Mouse (Mus musculus) R1 (cell line): ENCODE results near the gene Shroom3.
A peak's percentile ranks its signal among the peaks of the same experiment; 100 is the strongest.

Experiments
- DNase-seq: peaks from one replicate; pipeline ENCODE4 v3.0.0-alpha.2; 2018; ENCODE audit warnings: low read depth, low spot score

Gene Shroom3

DNA sequence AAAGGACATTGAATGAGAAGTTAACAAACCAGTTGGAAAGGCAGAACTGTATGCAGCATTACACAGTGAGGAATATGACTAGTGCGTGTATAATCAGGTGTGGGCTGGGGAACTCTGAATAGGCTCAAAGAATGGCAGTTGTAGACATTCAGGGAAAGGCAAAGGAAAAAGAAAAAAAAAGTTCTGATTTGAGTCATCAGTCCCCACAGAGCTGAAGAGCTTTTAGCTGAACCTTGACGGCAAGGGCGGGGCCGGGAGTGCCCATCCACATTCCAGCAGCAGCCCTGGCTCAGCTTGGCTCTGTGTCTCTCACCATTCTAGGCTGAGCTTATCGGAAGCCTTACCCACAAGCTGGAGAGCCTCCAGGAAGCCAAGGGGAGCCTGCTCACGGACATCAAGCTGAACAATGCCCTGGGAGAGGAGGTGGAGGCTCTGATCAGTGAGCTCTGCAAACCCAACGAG lies 278.6 kb downstream of the Shroom3 start:
- peak; percentile 81 for DNase-seq

GRCm38 (mm10) chr5:92964691-92965090 lies 281.5 kb downstream of the Shroom3 start:
- no peak for DNase-seq

DNA sequence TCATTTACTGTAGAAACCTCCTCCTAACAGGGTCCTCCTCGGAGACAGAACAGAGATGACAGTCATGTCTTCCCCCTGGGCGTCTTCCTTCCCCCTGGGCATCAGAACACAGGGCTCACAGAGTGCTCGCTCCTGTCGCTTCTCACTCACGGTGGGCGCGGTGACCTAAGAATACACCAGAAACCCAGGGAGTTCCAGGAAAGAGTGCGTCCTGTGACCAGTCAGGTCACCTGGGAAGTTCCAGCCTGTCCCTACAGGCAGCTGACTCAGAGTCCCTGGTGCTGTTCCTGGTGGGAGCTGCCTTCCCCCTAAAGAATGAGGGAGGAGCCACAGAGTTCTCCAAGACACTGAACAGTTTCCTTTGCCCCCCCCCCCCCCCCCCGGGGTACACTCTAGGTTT lies 283.9 kb downstream of the Shroom3 start:
- DNase-seq, result no peak

DNA sequence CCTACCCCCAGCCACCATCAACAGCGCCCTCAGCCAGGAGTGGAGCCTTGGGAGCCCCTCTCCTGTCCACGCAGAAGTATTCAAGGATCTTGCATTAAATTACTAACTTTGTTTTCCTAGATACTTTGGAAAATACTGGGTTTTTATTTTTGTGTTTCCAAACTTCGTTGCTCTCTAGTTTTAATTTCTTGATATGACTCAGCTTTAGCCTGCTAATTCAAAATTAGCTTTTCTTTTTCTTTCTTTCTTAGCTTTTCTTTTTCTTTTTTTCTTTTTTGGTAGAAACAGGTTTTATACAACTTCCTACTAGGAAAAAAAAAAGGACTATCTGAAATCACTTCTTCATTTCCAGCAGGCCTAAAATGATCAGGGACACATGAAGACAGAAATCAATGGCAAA lies 284.7 kb downstream of the Shroom3 start:
- DNase-seq, result no peak

- no peak for DNase-seq
These were observed 286.2 kb downstream of the Shroom3 start for GRCm38 (mm10) chr5:92969443-92969842.

DNA sequence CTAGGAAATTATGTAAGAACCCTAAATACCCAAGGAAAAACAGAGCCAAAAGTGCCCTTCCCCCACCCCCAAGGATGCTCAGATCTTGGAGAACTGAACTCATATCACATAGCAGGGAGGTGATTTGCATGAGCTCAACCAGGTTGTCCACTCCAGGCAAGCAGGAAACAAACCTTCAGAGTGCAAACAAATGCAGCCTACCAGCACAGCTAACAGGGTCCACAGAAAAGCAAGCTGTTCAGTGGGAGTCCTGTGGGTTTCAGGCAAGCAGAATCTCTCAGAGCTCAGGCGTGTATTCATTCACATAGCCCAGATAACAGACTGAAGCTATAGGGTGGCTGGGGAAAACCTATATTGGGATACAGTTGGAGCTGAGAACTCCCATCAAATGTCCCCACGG lies 286.7 kb downstream of the Shroom3 start:
- DNase-seq, result no peak

DNA sequence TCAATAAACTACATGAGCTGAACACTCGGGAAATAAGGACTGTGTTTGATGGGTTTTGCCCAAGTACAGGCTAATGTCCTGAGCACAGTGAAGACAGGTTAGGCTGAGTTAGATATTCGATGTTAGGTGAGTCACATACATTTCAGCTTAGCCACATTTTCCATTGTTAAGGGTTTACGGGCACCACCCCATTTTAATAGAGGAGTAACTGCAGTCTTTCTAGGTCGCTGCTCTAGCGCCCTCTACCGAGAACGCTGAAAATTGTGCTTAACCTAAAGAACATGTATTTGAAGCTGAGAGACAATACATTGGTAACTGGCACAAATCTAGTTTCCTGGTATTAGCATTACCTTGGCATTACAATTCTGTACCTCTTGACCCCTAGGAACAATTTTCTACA lies 287.2 kb downstream of the Shroom3 start:
- peak; percentile 84 for DNase-seq

DNA sequence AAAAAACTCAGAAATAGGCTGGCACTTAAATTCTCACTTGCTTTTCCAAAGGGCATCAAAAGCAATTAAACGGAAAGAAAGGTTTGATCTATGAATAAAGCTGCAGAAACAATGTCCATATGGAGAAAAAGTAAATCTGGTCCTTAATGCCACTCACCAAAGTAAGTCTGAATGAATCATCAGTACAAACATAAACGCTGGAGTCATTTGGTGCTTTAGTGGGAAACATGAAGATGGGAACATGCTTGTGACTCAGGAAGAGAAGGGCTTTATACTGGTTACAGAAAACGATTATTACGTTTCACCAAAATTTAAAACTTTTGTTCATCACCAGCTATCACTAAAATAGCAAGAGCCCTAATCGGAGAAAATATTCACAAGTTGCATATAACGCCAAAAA lies 297.2 kb downstream of the Shroom3 start:
- DNase-seq, result no peak

- no peak for DNase-seq
These were observed 297.6 kb downstream of the Shroom3 start for GRCm38 (mm10) chr5:92980862-92981261.

DNA sequence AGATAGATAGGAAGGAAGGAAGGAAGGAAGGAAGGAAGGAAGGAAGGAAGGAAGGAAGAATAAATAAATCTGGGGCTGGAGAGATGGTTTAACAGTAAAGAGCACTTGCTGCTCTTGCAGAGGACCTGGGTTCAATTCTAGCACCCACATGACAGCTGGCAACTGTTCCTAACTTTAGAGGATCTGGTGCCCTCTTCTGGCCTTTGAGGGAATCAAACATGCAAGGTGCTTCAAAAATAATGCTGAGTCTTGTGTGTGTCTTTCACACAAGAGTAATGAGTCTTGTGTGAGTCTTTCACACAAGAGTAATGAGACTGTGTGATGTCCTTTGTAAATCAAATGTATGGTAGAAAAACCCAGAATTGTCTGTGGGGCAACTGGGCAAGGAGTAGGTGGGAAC lies 299.4 kb downstream of the Shroom3 start:
- peak; percentile 79 for DNase-seq

DNA sequence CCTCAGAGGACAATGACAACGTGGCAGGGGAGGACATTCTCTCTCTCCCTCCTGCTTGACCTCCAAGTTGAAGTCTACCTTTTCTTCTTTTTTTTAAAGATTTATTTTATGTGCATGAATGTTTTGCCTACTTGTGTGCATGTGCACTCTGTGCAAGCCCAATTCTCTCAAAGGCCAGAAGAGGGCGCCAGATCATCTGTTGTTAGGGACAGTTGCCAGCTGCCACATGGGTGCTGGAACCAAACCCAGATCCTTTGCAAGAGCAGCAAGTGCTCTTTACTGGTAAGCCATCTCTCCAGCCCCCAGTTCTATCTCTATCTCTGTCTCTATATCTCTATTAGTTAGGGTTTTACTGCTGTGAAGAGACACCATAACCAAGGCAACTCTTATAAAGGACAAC lies 300.7 kb downstream of the Shroom3 start:
- DNase-seq, result peak; percentile 87

- no peak for DNase-seq
These were observed 301.5 kb downstream of the Shroom3 start for GRCm38 (mm10) chr5:92984692-92985091.

DNA sequence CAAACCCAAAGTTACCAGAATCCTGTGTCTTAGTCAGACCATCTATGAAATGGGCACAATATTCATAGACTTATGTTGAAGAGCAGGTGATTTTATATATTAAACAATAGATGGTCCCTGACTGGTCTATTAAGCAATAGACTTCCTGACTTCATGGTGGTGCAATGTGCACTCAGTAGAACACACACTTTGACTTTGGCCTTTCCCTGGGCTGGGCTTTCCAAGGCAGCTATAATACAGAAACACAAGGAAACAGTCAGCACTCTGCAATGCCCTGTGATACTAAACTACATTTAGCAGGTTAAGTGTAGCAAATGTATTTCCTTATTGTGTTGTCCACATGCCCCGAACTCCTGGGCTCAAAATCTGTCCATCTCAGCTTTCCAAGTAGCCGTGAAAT lies 302.2 kb downstream of the Shroom3 start:
- no peak for DNase-seq

DNA sequence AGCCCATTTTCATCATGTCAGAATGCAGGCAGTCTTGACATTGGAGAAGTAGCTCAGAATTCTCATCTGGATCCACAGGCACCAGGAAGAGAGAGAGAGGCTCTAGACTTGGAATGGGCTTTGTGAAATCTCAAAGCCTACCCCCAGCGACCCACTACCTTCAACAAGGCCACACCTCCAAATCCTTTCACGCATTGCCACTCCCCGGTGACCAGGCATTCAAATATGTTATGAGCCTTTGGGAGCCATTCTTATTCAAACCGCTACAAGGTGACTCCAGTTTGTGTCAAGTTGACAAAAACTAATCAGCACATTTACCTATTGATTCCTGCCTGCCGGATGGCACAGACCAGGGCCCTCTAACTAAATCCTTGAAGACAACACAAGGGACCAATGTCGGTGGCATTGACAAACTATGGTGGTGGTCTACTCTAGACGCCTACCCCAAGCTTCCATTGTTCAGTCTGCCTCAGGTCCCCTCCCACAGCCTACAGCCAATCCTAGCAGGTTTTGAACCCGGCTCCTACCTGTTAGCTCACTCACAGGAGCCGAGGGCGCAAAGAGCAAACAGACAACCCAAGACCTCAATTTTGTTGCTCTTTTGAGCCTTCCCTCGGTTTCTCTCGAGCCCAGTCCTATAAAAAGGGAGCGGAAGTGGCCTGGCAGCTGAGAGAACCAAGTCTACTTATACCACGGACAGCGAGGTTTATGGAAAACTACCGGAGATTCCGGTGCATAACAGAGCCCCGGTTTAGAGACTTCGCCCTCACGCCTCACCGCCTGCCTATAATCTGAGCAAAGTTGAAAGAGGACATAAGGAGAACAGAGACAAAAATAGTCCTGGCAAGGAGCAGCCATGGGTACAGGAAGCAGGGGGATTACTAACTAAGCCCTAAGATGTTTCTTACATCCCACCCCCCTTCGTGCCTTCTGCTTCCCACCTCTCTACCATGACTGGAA lies 303.7 kb downstream of the Shroom3 start:
- DNase-seq, result peak; percentile 91

- no peak for DNase-seq
These were observed 304.9 kb downstream of the Shroom3 start for GRCm38 (mm10) chr5:92987891-92988768.

- DNase-seq, result peak; percentile 88
These were observed 305.6 kb downstream of the Shroom3 start for GRCm38 (mm10) chr5:92988769-92989356.

GRCm38 (mm10) chr5:92992106-92992505 lies 308.9 kb downstream of the Shroom3 start:
- no peak for DNase-seq

GRCm38 (mm10) chr5:92994309-92994708 lies 311.1 kb downstream of the Shroom3 start:
- no peak for DNase-seq

DNA sequence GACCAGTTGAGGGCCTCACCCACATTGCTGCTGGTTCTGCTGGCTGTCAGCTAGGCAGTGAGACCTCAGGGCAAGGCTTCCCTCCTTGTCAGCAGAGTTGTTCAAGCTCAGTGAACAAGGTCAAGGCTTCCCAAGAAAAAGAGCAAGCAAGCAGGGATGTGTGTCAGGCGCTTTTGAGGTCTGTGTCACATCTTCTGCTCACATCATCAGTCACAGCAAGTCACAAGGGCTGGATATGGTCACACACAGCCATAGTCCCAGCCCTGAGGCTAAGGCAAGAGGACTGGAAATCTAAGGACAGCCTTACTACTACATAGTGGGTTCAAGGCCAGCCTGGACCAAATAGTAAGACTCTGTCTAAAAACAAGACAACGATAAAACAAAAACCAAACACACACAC lies 311.6 kb downstream of the Shroom3 start:
- no peak for DNase-seq

DNA sequence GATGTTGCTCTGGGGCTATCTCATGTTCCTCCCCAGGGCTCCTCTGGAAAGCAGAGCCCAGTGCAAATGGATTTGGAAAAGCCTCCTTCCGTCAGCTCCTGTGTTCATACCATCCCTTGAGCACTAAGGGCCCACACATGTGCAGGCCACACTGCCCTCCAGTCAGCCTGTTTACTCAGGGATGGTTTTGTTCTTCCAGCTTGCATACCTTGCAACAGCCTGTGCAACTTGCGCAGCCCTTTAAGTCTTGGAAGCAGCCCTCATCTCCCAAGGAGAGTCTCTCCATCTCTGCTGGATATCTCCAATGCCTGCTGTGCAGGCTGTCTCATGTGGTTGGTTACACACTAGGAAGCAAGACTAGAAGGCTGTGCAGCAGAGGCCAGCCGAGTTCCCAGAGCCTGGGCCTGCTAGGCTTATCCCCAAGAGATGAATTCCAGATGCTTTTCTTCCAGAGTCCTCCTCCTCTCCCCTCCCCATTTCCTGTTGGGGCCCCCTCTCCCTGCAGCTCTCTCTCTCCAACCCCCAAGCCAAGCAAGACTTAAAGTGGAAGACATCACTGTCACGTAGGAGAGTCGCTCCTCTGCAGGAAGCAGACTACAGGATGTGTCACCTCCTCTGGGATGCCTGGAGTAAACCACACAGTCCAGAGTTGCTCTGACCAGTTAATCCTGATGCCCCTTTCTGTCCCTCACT lies 314.3 kb downstream of the Shroom3 start:
- no peak for DNase-seq

GRCm38 (mm10) chr5:92998494-92999016 lies 315.3 kb downstream of the Shroom3 start:
- no peak for DNase-seq
